Mouse (Mus musculus): Measurements from ENCODE around the gene Igfbp5.

Igfbp5 gene

GRCm38 (mm10) chr1:72869275-72869674 lies 5.4 kb downstream of the Igfbp5 start:
- no peak for DNase-seq (ENCODE audit: low spot score in 2 of 2)

GRCm38 (mm10) chr1:72868429-72869215 lies 6.1 kb downstream of the Igfbp5 start:
- no peak for DNase-seq (ENCODE audit: low spot score in 2 of 2)

GRCm38 (mm10) chr1:72867346-72867745 lies 7.3 kb downstream of the Igfbp5 start:
- no peak for DNase-seq (ENCODE audit: low spot score in 2 of 2)

- DNase-seq (ENCODE audit: low spot score in 2 of 2): no peak
Measured at GRCm38 (mm10) chr1:72866417-72866816, 8.3 kb downstream of the Igfbp5 start.

GRCm38 (mm10) chr1:72865900-72866299 lies 8.8 kb downstream of the Igfbp5 start:
- DNase-seq (ENCODE audit: low spot score in 2 of 2): peak in 1 of 2 experiments; percentile 60

- DNase-seq (ENCODE audit: low spot score in 2 of 2): no peak
Measured at GRCm38 (mm10) chr1:72864272-72864671, 10.4 kb downstream of the Igfbp5 start.

GRCm38 (mm10) chr1:72863692-72864091 lies 11.0 kb downstream of the Igfbp5 start:
- DNase-seq (ENCODE audit: low spot score in 2 of 2): no peak

GRCm38 (mm10) chr1:72862248-72862647 lies 12.4 kb downstream of the Igfbp5 start:
- no peak for DNase-seq (ENCODE audit: low spot score in 2 of 2)

GRCm38 (mm10) chr1:72861702-72862101 lies 13.0 kb downstream of the Igfbp5 start:
- no peak for DNase-seq (ENCODE audit: low spot score in 2 of 2)

- DNase-seq (ENCODE audit: low spot score in 2 of 2): no peak
Measured at GRCm38 (mm10) chr1:72860502-72860901, 14.2 kb downstream of the Igfbp5 start.

- no peak for DNase-seq (ENCODE audit: low spot score in 2 of 2)
Measured at GRCm38 (mm10) chr1:72859963-72860362, 14.7 kb downstream of the Igfbp5 start.

GRCm38 (mm10) chr1:72858874-72859273 lies 15.8 kb downstream of the Igfbp5 start:
- no peak for DNase-seq (ENCODE audit: low spot score in 2 of 2)

GRCm38 (mm10) chr1:72858286-72858685 lies 16.4 kb downstream of the Igfbp5 start:
- no peak for DNase-seq (ENCODE audit: low spot score in 2 of 2)

GRCm38 (mm10) chr1:72857631-72858030 lies 17.1 kb downstream of the Igfbp5 start:
- DNase-seq (ENCODE audit: low spot score in 2 of 2): no peak

GRCm38 (mm10) chr1:72857142-72857541 lies 17.5 kb downstream of the Igfbp5 start:
- DNase-seq (ENCODE audit: low spot score in 2 of 2): no peak

GRCm38 (mm10) chr1:72856209-72856909 lies 18.3 kb downstream of the Igfbp5 start:
- DNase-seq (ENCODE audit: low spot score in 2 of 2): peak in 1 of 2 experiments; percentile 20

GRCm38 (mm10) chr1:72855729-72856128 lies 19.0 kb downstream of the Igfbp5 start:
- DNase-seq (ENCODE audit: low spot score in 2 of 2): peak in 1 of 2 experiments; percentile 17

GRCm38 (mm10) chr1:72854337-72855237 lies 20.1 kb downstream of the Igfbp5 start:
- DNase-seq (ENCODE audit: low spot score in 2 of 2): peak in 1 of 2 experiments; percentile 20

GRCm38 (mm10) chr1:72853759-72854158 lies 20.9 kb downstream of the Igfbp5 start:
- no peak for DNase-seq (ENCODE audit: low spot score in 2 of 2)

GRCm38 (mm10) chr1:72849037-72849436 lies 25.6 kb downstream of the Igfbp5 start:
- no peak for DNase-seq (ENCODE audit: low spot score in 2 of 2)

- DNase-seq (ENCODE audit: low spot score in 2 of 2): no peak
Measured at GRCm38 (mm10) chr1:72847849-72848380, 26.8 kb downstream of the Igfbp5 start.

GRCm38 (mm10) chr1:72844675-72845074 lies 30.0 kb downstream of the Igfbp5 start:
- DNase-seq (ENCODE audit: low spot score in 2 of 2): no peak

Data from urinary bladder, postnatal 4 days (tissue).